Mouse (Mus musculus) megakaryocyte, embryonic 14.5 days (primary cell): Measurements from ENCODE around the gene Lrrc10b.

Experiments
- FLI1 ChIP-seq: IDR thresholded peaks from 2 replicates; pipeline ENCODE4 v1.6.1; 2012; ENCODE audit warnings: low read length, inconsistent platforms, mixed read lengths
- GATA1 ChIP-seq: IDR thresholded peaks from 3 replicates; pipeline ENCODE4 v1.6.1; 2012; ENCODE audit warnings: mixed read lengths, low read length, inconsistent platforms, borderline replicate concordance

DNA sequence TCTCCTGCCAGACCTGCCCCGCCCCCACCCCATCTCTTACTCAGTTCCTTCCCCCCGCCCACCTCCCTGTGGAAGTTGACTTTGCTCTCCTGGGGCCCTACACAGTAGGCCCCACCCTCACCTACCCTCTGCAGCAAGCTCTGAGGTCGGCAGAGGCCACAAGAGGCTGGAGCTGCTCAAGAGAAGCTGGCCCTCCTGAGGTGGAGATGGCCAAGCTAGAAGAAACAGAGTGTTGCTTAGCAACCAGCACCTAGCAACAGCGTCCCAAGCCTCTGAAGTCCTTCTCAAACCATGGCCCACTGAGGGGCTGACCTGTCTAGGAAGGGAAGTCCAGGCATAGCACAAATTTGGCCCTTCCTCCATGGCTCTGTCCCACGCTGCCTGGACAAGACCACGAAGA is 25.4 kb upstream of the Lrrc10b start, which contains the start of gene Ppp1r32:
- TF ChIP-seq GATA1 (no peak), FLI1 (no peak)
